ENCODE assay signal across 15 mouse cellular contexts in the genomic region with DNA sequence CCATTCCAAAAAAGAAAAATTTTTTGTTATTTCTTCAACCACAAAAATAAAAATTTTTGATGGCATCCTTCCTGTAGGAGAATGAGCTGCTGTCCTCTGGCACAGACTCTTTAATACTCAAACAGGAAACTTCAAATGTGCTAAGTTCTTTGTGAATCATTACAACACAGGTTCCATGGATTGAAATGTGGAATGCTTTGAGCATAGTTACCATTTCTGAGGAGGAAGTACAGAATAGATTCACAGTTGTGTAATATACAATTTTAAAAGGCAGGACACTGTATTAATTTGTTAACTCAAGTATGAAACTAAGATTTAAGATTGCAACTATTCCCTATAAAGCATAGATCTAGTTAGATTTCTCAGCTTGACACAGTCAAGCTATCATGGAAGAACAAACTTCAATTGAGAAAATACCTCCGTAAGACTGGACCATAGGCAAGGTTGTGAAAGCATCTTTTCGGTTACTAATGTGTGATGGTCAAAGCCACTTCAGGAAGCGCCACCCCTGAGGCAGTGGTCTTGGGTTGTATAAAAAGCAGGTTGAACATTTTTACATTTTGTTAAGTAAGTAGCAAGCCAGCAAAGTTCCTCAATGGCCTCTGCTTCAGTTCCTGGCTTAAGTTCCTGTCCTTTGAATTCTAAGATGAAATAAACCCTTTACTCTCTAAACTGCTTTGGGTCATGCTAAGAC.
"Had no signal": no experiment of that assay in that cellular context is flagged by ENCODE, and none has a peak within 500 bp of the region (broad histone marks: within the 10 kb centered on the region; RNA-seq: fewer than 3 reads in every experiment).

No protein-coding gene starts in this region.

- H3K4me1 ChIP-seq: neural tube, embryonic 15.5 days; stomach, embryonic 15.5 days had no signal

- H3K4me3 ChIP-seq: neural tube, embryonic 15.5 days; stomach, embryonic 15.5 days had no signal

- H3K27me3 ChIP-seq: neural tube, embryonic 15.5 days; stomach, embryonic 15.5 days had no signal

- H3K36me3 ChIP-seq: neural tube, embryonic 15.5 days; stomach, embryonic 15.5 days had no signal

- H3K9ac ChIP-seq: neural tube, embryonic 15.5 days; stomach, embryonic 15.5 days had no signal

- H3K9me3 ChIP-seq: neural tube, embryonic 15.5 days; stomach, embryonic 15.5 days had no signal

- H3K4me2 ChIP-seq: neural tube, embryonic 15.5 days; stomach, embryonic 15.5 days had no signal

- H3K27ac ChIP-seq: neural tube, embryonic 15.5 days; stomach, embryonic 15.5 days; stomach, postnatal 0 days had no signal

- DNase-seq: retina, postnatal 1 day; right cerebral cortex, adult 18-20 months; right cerebral cortex, postnatal 14 days; right cerebral cortex, postnatal 25 days; right cerebral cortex, postnatal 4 days; spleen, adult 18-20 months; thymus, adult 18-20 months; thymus, adult 2 months; thymus, postnatal 14 days; thymus, postnatal 25 days; thymus, postnatal 36 days; thymus, postnatal 4 days had no signal
